11 mouse cellular contexts compared by ENCODE assay signal in the genomic region with DNA sequence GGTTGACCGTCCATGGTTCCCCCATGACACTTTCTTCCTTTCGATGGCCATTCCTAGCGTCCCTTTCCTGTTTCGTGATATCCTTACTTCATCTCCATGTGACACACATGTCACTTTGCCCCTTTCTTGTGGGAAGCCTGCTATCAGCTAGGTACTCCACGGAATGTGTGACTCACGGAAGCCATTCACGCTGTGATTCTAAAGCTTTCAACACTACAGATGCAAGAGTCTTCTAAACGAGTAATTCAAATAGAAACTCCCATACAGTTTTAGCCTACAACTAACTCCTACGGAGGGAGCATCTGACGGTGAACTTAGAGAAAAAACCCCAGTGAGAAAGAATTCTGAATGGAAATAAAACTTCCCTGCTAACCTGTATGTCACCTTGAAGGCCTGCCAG.
A peak's percentile ranks its signal among the peaks of the same experiment; 100 is the strongest.
DNase-seq lines count a peak whose midpoint lies in the region; ATAC-seq lines count a peak whose summit lies in the region.
"Had no signal": no experiment of that assay in that cellular context is flagged by ENCODE, and none has a peak within 500 bp of the region (broad histone marks: within the 10 kb centered on the region; RNA-seq: fewer than 3 reads in every experiment).

No protein-coding gene starts in this region.

- H3K27ac ChIP-seq in forebrain, embryonic 15.5 days (replicated peaks): peak overlapping the region; percentile 79; the same call in 1 of the 2 replicates
- no peak overlapping the region for H3K27ac ChIP-seq in forebrain, embryonic 11.5 days (ENCODE audit: low read depth, low read length)
- H3K27ac ChIP-seq in kidney, embryonic 15.5 days: peak overlapping the region; percentile 92
- peak overlapping the region; percentile 64 for H3K27ac ChIP-seq in intestine, embryonic 16.5 days (ENCODE audit: low read length)
- H3K27ac ChIP-seq: liver, embryonic 15.5 days had no signal

- no peak overlapping the region for H3K9ac ChIP-seq in forebrain, embryonic 15.5 days (replicated peaks)
- H3K9ac ChIP-seq in forebrain, embryonic 11.5 days (ENCODE audit: low read length): no peak overlapping the region
- no peak overlapping the region for H3K9ac ChIP-seq in kidney, embryonic 15.5 days
- no peak overlapping the region for H3K9ac ChIP-seq in intestine, embryonic 16.5 days (ENCODE audit: low read depth, low read length)
- H3K9ac ChIP-seq: liver, embryonic 15.5 days had no signal

- H3K4me3 ChIP-seq in forebrain, embryonic 15.5 days: no peak overlapping the region
- H3K4me3 ChIP-seq in forebrain, embryonic 11.5 days (ENCODE audit: low read depth, low read length): no peak overlapping the region
- H3K4me3 ChIP-seq in kidney, embryonic 15.5 days (replicated peaks): no peak overlapping the region
- H3K4me3 ChIP-seq in intestine, embryonic 16.5 days (ENCODE audit: low read length): no peak overlapping the region
- H3K4me3 ChIP-seq: liver, embryonic 15.5 days had no signal

- H3K36me3 ChIP-seq in forebrain, embryonic 15.5 days: no peaks in the 10 kb centered on the region
- no peaks in the 10 kb centered on the region for H3K36me3 ChIP-seq in forebrain, embryonic 11.5 days (ENCODE audit: control insufficient read depth, insufficient read depth, low read length)
- H3K36me3 ChIP-seq in kidney, embryonic 15.5 days: no peaks in the 10 kb centered on the region
- H3K36me3 ChIP-seq in intestine, embryonic 16.5 days (ENCODE audit: control insufficient read depth, insufficient read depth, low read length): no peaks in the 10 kb centered on the region
- H3K36me3 ChIP-seq: liver, embryonic 15.5 days had no signal

- DNase-seq in forebrain, embryonic 11.5 days (ENCODE audit: low spot score): no peak
- DNase-seq in kidney, adult 11 months: no peak
- peak; percentile 37 for DNase-seq in 3T3-L1 (ENCODE audit: low read depth, low spot score)
- no peak for DNase-seq in thymus, postnatal 25 days
- DNase-seq in thymus, postnatal 14 days: no peak
- DNase-seq: adrenal gland, postnatal 25 days had no signal

- no peaks in the 10 kb centered on the region for H3K9me3 ChIP-seq in forebrain, embryonic 15.5 days
- no peaks in the 10 kb centered on the region for H3K9me3 ChIP-seq in forebrain, embryonic 11.5 days (ENCODE audit: control insufficient read depth, low read length)
- H3K9me3 ChIP-seq in kidney, embryonic 15.5 days (replicated peaks): no peaks in the 10 kb centered on the region
- H3K9me3 ChIP-seq in intestine, embryonic 16.5 days (ENCODE audit: control insufficient read depth, low read length): no peaks in the 10 kb centered on the region
- H3K9me3 ChIP-seq: liver, embryonic 15.5 days had no signal

- WGBS in forebrain, embryonic 15.5 days: 90% methylated on average over 10 of the region's 10 CpGs
- 92% methylated on average over 10 of the region's 10 CpGs for WGBS in forebrain, embryonic 11.5 days
- WGBS in kidney, embryonic 15.5 days: 76% methylated on average over 10 of the region's 10 CpGs
- 83% methylated on average over 10 of the region's 10 CpGs for WGBS in intestine, embryonic 16.5 days

- ATAC-seq in forebrain, embryonic 15.5 days (replicated peaks): no peak
- no peak for ATAC-seq in forebrain, embryonic 11.5 days (replicated peaks; ENCODE audit: low FRiP score)
- ATAC-seq in kidney, embryonic 15.5 days (replicated peaks; ENCODE audit: low FRiP score): no peak
- no peak for ATAC-seq in intestine, embryonic 16.5 days
- ATAC-seq: Patski had no signal

- H3K4me2 ChIP-seq in forebrain, embryonic 15.5 days (replicated peaks): no peak overlapping the region
- H3K4me2 ChIP-seq in forebrain, embryonic 11.5 days (ENCODE audit: low read depth, low read length, severe bottlenecking): no peak overlapping the region
- no peak overlapping the region for H3K4me2 ChIP-seq in kidney, embryonic 15.5 days
- no peak overlapping the region for H3K4me2 ChIP-seq in intestine, embryonic 16.5 days (ENCODE audit: low read depth, low read length)
- H3K4me2 ChIP-seq: liver, embryonic 15.5 days had no signal

- peaks cover 35% of the 10 kb centered on the region for H3K4me1 ChIP-seq in forebrain, embryonic 15.5 days
- H3K4me1 ChIP-seq in forebrain, embryonic 11.5 days (replicated peaks; ENCODE audit: control insufficient read depth, insufficient read depth, low read length): no peaks in the 10 kb centered on the region
- peaks cover 15% of the 10 kb centered on the region for H3K4me1 ChIP-seq in kidney, embryonic 15.5 days
- 0 out of 2 replicates have a peak, but pooled peaks cover 11% of the 10 kb centered on the region for H3K4me1 ChIP-seq in intestine, embryonic 16.5 days (ENCODE audit: control insufficient read depth, insufficient read depth, low read length)
- H3K4me1 ChIP-seq: liver, embryonic 15.5 days had no signal

- H3K27me3 ChIP-seq in forebrain, embryonic 15.5 days: no peaks in the 10 kb centered on the region
- H3K27me3 ChIP-seq in forebrain, embryonic 11.5 days (ENCODE audit: control insufficient read depth, insufficient read depth, low read length): no peaks in the 10 kb centered on the region
- no peaks in the 10 kb centered on the region for H3K27me3 ChIP-seq in kidney, embryonic 15.5 days
- H3K27me3 ChIP-seq in intestine, embryonic 16.5 days (replicated peaks; ENCODE audit: control insufficient read depth, insufficient read depth, low read length): no peaks in the 10 kb centered on the region
- H3K27me3 ChIP-seq: liver, embryonic 15.5 days had no signal
